Mouse (Mus musculus): ENCODE data around the gene Dapk1. TPM values are rescaled to one million over a fixed set of nuclear protein-coding genes. Genes with fewer than 3 reads are reported as not detected.

The Dapk1 gene
- polyA plus RNA-seq, 1 experiment, result 0.05 TPM

DNA sequence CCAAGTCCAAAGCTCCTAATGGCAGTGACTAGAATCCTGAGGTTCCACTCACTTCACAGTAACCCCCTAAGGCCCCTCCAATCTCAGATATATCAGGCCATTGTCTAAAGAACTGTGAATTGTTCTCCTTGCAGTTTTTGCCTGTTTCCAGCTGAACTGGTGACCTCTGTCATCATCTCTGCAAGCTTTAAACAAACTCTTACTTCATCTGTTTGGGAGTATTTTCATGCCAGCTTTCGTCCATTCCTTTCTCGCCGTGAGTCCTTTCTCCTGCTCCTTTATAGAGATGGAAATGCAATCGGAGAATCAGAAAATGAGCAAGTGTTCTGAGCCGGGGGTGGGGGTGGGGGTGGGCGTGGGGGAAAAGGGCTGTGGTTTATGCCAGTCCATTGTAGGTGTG, 107.4 kb downstream of the Dapk1 start:
- Histone ChIP-seq H3K9me3 (ENCODE audit: control insufficient read depth, low read length) (no peaks in the 10 kb centered on the region), H3K27me3 (ENCODE audit: control insufficient read depth) (no peaks in the 10 kb centered on the region), H3K4me3 (replicated peaks) (no peak overlapping the region), H3K36me3 (ENCODE audit: control insufficient read depth) (no peaks in the 10 kb centered on the region), H3K4me1 (ENCODE audit: control insufficient read depth) (no peaks in the 10 kb centered on the region)
- TF ChIP-seq GATA1 (IDR thresholded peaks at IDR 0.05; ENCODE audit: low read length), result no peak
- TF ChIP-seq TAL1 (IDR thresholded peaks at IDR 0.05; ENCODE audit: low read length), result no peak

DNA sequence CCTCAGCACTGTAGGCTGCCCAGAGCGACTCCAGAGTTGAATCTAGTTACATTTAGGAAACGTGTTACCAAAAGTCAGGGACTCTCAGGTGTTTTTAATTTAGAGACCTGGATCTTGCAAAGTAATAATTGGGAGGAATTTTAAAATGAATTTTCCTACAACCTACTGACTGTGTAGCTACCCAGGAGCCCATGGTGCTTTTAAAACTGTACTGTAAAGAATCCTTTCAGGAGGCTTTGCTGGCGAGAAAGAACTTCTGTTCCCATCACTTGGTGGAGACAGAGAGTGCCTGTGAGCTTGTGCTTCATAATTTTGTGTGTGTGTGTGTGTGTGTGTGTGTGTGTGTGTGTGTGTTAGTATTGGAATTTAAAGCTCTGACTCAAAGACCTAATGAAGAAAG, 109.2 kb downstream of the Dapk1 start:
- no peaks in the 10 kb centered on the region for H3K27me3 ChIP-seq (ENCODE audit: control insufficient read depth)
- H3K4me3 ChIP-seq (replicated peaks), result no peak overlapping the region
- no peaks in the 10 kb centered on the region for H3K4me1 ChIP-seq (ENCODE audit: control insufficient read depth)
- TF ChIP-seq GATA1 (IDR thresholded peaks at IDR 0.05; ENCODE audit: low read length), result no peak
- no peak for TF ChIP-seq TAL1 (IDR thresholded peaks at IDR 0.05; ENCODE audit: low read length)
- H3K9me3 ChIP-seq (ENCODE audit: control insufficient read depth, low read length), result no peaks in the 10 kb centered on the region
- H3K36me3 ChIP-seq (ENCODE audit: control insufficient read depth), result no peaks in the 10 kb centered on the region

DNA sequence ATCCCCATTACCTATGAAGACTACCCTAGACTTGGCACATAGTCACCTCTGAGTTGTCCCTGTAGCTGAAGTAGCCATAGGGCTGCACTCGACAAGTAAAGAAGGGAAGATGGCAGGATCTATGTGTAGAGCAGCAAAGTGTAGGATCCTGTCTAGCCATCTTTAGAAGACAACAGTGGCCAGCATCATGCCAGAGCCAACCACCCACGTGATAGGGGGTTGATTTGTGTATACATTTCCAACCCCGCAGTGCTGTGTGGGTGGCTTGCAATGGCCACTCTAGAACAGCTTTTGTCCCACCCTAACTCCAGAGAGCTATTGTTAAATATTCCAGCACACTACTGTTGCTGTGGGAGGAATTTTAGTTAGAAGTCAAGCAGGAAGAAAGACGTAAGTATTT, 111.8 kb downstream of the Dapk1 start:
- H3K36me3 ChIP-seq (ENCODE audit: control insufficient read depth), result no peaks in the 10 kb centered on the region; the same call in 1 of the 2 replicates
- TF ChIP-seq TAL1 (IDR thresholded peaks at IDR 0.05; ENCODE audit: low read length) (no peak), GATA1 (IDR thresholded peaks at IDR 0.05; ENCODE audit: low read length) (no peak)
- H3K27me3 ChIP-seq (ENCODE audit: control insufficient read depth), result no peaks in the 10 kb centered on the region
- no peak overlapping the region for H3K4me3 ChIP-seq (replicated peaks)
- no peaks in the 10 kb centered on the region for H3K9me3 ChIP-seq (ENCODE audit: control insufficient read depth, low read length)
- H3K4me1 ChIP-seq (ENCODE audit: control insufficient read depth), result no peaks in the 10 kb centered on the region

DNA sequence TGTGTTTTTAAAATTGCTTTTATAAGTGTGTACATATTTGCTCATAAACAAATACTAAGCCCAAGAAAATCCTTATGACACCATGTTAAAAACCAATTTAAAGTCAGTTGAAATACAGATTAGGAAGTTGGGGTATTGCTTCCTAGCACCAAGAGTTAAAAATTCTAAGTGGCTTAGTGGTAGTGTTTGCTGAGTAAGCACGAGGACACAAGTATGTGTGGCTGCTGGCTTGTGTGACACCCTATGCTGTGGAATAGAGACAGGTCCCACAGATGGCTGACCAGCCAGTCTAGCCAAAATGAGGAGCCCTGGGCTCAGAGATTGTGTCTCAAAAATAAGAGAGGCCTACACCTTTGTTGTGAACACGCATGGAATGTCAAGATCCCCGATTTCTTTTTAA, 114.4 kb downstream of the Dapk1 start:
- Histone ChIP-seq H3K4me1 (ENCODE audit: control insufficient read depth) (no peaks in the 10 kb centered on the region), H3K36me3 (ENCODE audit: control insufficient read depth) (peaks cover 7% of the 10 kb centered on the region; the same call in 1 of the 2 replicates), H3K4me3 (replicated peaks) (no peak overlapping the region), H3K9me3 (ENCODE audit: control insufficient read depth, low read length) (no peaks in the 10 kb centered on the region), H3K27me3 (ENCODE audit: control insufficient read depth) (no peaks in the 10 kb centered on the region)
- TF ChIP-seq TAL1 (IDR thresholded peaks at IDR 0.05; ENCODE audit: low read length), result no peak
- no peak for TF ChIP-seq GATA1 (IDR thresholded peaks at IDR 0.05; ENCODE audit: low read length)

DNA sequence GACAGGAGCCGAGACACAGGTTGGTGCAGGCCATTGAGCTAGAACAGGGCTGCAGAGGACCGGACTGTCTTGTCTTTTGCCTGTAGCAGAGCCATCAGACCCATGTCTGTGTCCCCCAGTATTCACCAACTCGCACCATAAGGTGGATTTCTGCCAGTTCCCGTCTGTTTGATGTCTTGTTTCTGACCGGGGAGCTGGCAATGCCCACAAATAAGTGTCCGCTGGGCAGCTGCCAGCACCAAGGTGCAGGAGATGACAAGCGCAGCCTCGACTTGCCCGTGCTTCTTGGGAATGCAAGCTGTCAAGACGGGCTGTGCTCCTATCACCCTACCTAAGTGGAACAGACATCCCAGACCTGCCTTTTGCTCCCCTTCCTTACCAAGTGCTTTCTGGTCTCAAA, 115.7 kb downstream of the Dapk1 start:
- Histone ChIP-seq H3K36me3 (ENCODE audit: control insufficient read depth) (peaks cover 7% of the 10 kb centered on the region; the same call in 1 of the 2 replicates), H3K4me3 (replicated peaks) (no peak overlapping the region), H3K9me3 (ENCODE audit: control insufficient read depth, low read length) (no peaks in the 10 kb centered on the region), H3K27me3 (ENCODE audit: control insufficient read depth) (no peaks in the 10 kb centered on the region), H3K4me1 (ENCODE audit: control insufficient read depth) (no peaks in the 10 kb centered on the region)
- TF ChIP-seq GATA1 (IDR thresholded peaks at IDR 0.05; ENCODE audit: low read length) (no peak), TAL1 (IDR thresholded peaks at IDR 0.05; ENCODE audit: low read length) (no peak)

DNA sequence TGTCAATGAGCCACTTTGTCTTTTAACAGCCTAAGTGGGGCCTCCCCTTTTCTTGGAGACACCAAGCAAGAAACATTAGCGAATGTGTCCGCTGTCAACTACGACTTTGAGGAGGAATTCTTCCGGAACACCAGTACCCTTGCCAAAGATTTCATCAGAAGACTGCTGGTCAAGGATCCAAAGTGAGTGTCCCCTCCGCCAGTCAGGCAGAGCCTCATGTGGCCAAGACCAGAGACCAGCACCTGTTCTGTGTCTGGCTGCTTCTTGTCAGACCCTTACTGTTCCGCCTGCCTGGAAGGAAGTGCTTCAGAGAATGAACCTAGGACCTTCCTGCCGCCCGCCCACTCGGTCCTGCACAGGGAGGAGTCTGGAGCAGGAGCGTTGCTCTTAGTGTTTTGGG, 117.8 kb downstream of the Dapk1 start:
- TF ChIP-seq GATA1 (IDR thresholded peaks at IDR 0.05; ENCODE audit: low read length) (no peak), TAL1 (IDR thresholded peaks at IDR 0.05; ENCODE audit: low read length) (no peak)
- H3K36me3 ChIP-seq (ENCODE audit: control insufficient read depth), result peaks cover 9% of the 10 kb centered on the region; the same call in 1 of the 2 replicates
- no peaks in the 10 kb centered on the region for H3K4me1 ChIP-seq (ENCODE audit: control insufficient read depth)
- H3K27me3 ChIP-seq (ENCODE audit: control insufficient read depth), result no peaks in the 10 kb centered on the region
- H3K4me3 ChIP-seq (replicated peaks), result no peak overlapping the region
- no peaks in the 10 kb centered on the region for H3K9me3 ChIP-seq (ENCODE audit: control insufficient read depth, low read length)

DNA sequence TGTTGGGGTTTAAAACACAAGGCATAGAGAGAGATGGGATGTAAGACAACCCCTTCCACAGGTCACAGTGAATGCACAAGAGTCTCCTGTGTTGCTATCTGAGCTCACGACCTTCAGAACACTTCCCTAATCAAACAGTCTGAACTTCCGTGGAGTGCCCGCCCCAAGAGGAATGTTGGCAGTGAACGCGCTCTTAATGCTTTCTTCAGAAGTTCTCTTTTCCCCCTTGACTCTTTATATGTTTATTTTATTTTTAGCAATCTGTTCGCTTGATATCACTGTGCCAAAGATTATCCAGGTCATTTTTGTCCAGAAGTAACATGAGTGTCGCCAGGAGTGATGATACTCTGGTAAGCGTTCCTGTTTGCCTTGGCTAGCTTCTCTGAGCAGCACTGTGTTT, 121.0 kb downstream of the Dapk1 start:
- Histone ChIP-seq H3K36me3 (ENCODE audit: control insufficient read depth) (peaks cover 14% of the 10 kb centered on the region; the same call in 1 of the 2 replicates), H3K4me1 (ENCODE audit: control insufficient read depth) (no peaks in the 10 kb centered on the region), H3K4me3 (replicated peaks) (no peak overlapping the region), H3K27me3 (ENCODE audit: control insufficient read depth) (no peaks in the 10 kb centered on the region), H3K9me3 (ENCODE audit: control insufficient read depth, low read length) (no peaks in the 10 kb centered on the region)
- TF ChIP-seq GATA1 (IDR thresholded peaks at IDR 0.05; ENCODE audit: low read length) (no peak), TAL1 (IDR thresholded peaks at IDR 0.05; ENCODE audit: low read length) (no peak)

DNA sequence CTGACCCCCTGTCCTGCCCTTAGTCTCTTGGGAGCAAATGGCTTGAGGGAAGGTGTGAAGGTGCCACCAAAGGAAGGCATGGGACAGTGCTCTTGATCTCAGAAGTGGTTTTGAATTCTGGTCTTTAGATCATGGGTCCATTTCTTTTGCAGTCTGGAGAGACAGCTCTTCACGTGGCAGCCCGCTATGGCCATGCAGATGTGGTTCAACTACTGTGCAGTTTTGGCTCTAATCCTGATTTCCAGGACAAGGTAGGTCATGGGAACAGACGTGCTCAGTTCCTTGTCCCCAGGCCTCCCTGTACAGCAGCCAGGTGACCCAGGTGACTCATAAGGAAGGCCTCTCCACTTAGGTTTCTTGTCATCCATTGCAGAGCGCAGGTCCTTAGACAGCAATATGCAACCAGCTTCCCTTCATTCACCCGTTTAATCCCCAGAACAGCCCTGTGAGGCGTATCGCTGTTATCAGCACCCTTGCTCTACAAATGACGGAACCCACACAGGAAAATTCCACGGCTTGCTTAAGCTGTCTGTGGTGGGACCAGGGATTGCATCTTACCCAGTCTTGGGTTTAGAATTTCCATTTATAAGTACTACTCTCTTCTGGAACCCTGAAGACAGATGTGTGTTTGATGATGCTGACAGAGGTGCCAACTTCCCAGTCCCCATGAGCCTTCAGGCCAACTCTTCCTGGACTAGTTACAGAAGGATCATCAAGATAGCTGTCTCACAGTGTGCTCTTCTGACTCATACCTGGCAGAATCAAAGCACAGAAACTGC, 126.7 kb downstream of the Dapk1 start:
- no peak for TF ChIP-seq GATA1 (IDR thresholded peaks at IDR 0.05; ENCODE audit: low read length)
- TF ChIP-seq TAL1 (IDR thresholded peaks at IDR 0.05; ENCODE audit: low read length), result no peak
- no peaks in the 10 kb centered on the region for H3K9me3 ChIP-seq (ENCODE audit: control insufficient read depth, low read length)
- H3K27me3 ChIP-seq (ENCODE audit: control insufficient read depth), result no peaks in the 10 kb centered on the region
- no peak overlapping the region for H3K4me3 ChIP-seq (replicated peaks)
- peaks cover 23% of the 10 kb centered on the region for H3K36me3 ChIP-seq (ENCODE audit: control insufficient read depth)
- no peaks in the 10 kb centered on the region for H3K4me1 ChIP-seq (ENCODE audit: control insufficient read depth)

DNA sequence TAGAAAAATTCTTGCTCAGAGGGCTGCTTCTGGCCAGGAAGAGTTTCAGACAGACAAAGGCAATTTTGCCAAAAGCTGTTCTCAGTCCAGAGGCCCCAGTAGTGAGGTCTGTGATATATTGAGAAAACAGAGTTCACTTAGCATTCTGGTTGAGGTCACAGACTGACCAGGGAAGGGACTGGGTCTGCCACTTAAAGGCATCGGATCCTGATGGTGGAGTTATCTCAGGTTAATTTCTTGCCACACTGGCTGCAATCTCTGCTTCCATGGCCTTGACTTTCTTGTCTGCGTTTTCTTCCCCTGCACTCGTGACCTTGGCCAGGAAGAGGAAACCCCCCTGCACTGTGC, 127.3 kb downstream of the Dapk1 start:
- no peaks in the 10 kb centered on the region for H3K9me3 ChIP-seq (ENCODE audit: control insufficient read depth, low read length)
- H3K4me1 ChIP-seq (ENCODE audit: control insufficient read depth), result no peaks in the 10 kb centered on the region
- no peak for TF ChIP-seq TAL1 (IDR thresholded peaks at IDR 0.05; ENCODE audit: low read length)
- TF ChIP-seq GATA1 (IDR thresholded peaks at IDR 0.05; ENCODE audit: low read length), result no peak
- H3K27me3 ChIP-seq (ENCODE audit: control insufficient read depth), result no peaks in the 10 kb centered on the region
- H3K36me3 ChIP-seq (ENCODE audit: control insufficient read depth), result peaks cover 23% of the 10 kb centered on the region
- no peak overlapping the region for H3K4me3 ChIP-seq (replicated peaks)

DNA sequence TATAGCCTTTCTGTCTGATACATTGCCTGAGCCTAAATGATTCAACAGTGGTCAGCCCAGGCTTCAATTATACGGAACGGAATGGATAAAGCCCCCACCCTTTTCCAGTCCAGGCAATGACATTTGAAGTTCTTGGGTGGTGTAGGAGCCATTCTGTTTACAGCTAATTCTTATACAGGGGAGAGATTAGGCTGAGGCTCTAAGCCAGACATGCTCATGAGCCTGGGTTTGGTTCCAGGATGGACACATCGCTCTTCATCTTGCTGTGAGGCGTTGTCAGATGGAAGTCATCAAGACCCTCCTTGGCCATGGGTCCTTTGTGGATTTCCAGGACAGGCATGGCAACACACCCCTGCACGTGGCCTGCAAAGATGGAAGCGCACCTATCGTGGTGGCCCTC, 128.8 kb downstream of the Dapk1 start:
- peaks cover 20% of the 10 kb centered on the region for H3K36me3 ChIP-seq (ENCODE audit: control insufficient read depth)
- H3K4me3 ChIP-seq (replicated peaks), result no peak overlapping the region
- no peaks in the 10 kb centered on the region for H3K4me1 ChIP-seq (ENCODE audit: control insufficient read depth)
- TF ChIP-seq TAL1 (IDR thresholded peaks at IDR 0.05; ENCODE audit: low read length) (no peak), GATA1 (IDR thresholded peaks at IDR 0.05; ENCODE audit: low read length) (no peak)
- H3K27me3 ChIP-seq (ENCODE audit: control insufficient read depth), result no peaks in the 10 kb centered on the region
- no peaks in the 10 kb centered on the region for H3K9me3 ChIP-seq (ENCODE audit: control insufficient read depth, low read length)

Measured in erythroblast, embryonic 14.5 days (primary cell).